Mouse (Mus musculus) heart, adult 9 months (tissue): ENCODE data around the gene Gm13304.
"Not testable (repeated sequence)": the region's sequence is repeated elsewhere in the genome, so short reads cannot be mapped to it uniquely, and the experiment has no call there.

ENCODE experiments used
- DNase-seq, 2 experiments: peaks; one replicate each; pipeline ENCODE4 v3.0.0; 2022; ENCODE audit warnings: low spot score in 2 of 2

Gene Gm13304

DNA sequence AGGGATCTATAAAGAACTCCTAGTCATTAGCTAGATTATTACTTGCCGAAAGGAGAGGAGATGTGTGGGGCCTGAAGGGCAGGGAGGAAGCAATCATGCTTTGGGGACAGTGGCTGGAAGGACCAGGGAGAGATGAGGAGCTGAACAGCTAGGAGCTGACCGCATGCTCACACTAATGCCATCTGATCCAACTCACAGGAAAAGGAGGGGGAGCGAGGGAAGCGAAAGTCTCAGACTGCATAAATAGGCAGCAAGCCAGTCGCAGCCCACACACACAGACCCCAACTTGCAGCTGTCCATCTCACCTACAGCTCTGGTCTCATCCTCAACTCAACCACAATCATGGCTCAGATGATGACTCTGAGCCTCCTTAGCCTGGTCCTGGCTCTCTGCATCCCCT is at the start of gene Gm13304:
TSS of gene Gm13304 (plus strand) at position 301 of the 400 bp plus-strand sequence.
- DNase-seq, result not testable (repeated sequence)

DNA sequence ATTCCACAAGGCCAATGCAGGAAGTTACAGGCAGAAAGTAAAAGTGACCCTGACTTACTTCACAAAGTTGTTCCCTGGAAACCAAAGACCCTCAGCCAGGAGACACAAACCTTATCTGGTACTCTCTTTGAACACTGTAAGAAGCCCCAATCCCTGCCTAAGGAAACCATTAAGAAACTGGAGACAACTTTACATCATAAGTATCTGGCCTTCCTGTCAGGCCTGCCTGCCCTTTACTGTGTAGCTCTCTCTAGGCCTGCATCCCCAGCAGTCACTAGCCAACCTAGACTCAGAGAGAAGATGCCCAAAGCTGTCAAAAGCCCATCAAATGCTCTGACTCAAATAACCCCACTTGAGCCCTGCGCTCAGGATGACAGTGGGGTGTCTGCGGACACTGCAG is 23.7 kb upstream of the Gm13304 start, which contains the start of gene Gm3893:
TSS of gene Gm3893 (plus strand) at position 301 of the 400 bp plus-strand sequence.
- DNase-seq, result not testable (repeated sequence)

GRCm38 (mm10) chr4:42153136-42153535 is 38.5 kb downstream of the Gm13304 start, which contains the start of gene Gm13306:
Gene Gm13306 (plus strand): TSS chr4:42153436.
- not testable (repeated sequence) for DNase-seq
